Mouse (Mus musculus) lung, postnatal 0 days (tissue): Measurements from ENCODE around the gene Cdk8.

Experiments
- CTCF ChIP-seq: IDR thresholded peaks from 2 replicates; pipeline ENCODE4 v1.5.1; 2016; ENCODE audit warnings: antibody characterized with exemption, mild to moderate bottlenecking
- EP300 ChIP-seq: IDR thresholded peaks from 2 replicates; pipeline ENCODE4 v1.6.1; 2016; ENCODE audit warnings: antibody characterized with exemption, mild to moderate bottlenecking, control low read depth

DNA sequence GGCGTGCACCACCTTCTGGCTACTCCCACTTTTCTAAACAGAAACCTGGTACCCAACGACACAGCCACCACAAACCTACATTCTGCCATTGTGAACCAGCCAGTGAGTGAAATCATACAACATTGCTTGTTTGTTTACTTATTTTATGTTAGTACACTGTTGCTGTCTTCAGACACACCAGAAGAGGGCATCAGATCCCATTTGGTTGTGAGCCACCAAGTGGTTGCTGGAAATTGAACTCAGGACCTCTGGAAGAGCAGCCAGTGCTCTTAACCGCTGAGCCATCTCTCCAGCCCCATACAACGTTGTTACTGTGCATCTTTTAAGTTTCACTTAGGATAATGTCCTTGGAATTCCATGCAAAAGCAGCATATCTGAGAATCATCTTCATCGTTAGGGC is 98.5 kb downstream of the Cdk8 start:
- no peak for TF ChIP-seq CTCF
- no peak for TF ChIP-seq EP300
